Mouse (Mus musculus) right cerebral cortex, postnatal 14 days (tissue): ENCODE data around the gene Zfyve16.

ENCODE experiments used
- DNase-seq: peaks from one replicate; pipeline ENCODE4 v3.0.0; 2022

The Zfyve16 gene

DNA sequence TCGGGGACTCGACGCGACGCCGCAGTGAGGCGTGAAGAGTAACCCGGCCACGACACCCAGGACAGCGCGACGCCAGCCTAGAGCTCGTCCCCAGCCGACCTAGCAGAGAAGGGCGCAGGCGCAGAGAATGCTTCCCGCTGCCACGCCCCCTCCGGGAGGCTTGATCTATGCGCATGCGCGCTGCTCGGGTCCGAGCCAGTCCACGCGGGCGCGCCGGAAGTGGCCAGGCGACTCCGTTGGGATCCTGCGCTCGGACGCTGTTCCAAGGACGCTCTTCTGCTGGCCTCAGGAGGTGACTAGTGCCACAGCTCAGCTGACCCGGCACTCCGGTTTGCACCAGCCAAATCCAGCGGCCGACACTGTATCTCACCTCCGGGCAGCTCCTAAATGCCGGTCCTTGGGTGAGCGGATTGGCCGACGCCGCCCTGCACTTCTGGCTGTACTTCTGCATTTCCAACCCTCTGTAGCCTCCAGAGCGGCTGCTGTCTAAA, at the start of gene Zfyve16:
TSS of gene Zfyve16 (minus strand) at position 148 of the 491 bp plus-strand sequence.
- peak; percentile 98 for DNase-seq

DNA sequence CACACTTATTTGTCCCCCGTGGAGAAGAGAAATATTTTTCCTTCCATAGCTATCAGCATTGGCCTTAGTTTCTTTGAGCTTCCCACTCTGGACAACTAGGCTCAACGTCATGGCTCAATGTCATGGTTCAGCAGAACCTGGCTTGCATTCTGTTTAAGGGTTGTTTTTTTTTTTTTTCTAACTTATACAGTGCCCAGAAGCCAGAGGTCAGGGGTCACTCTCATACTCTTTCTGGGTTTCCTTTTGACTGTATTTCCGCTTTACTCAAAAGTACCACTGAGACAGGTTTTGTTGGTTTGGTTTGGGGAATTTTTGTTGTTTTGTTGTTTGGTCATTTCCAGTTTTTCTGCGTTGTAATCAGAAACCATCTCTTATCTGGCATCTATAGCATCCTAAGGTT, 47.5 kb upstream of the Zfyve16 start:
- DNase-seq = no peak

GRCm38 (mm10) chr13:92576688-92577087, 46.0 kb upstream of the Zfyve16 start:
- DNase-seq = no peak

DNA sequence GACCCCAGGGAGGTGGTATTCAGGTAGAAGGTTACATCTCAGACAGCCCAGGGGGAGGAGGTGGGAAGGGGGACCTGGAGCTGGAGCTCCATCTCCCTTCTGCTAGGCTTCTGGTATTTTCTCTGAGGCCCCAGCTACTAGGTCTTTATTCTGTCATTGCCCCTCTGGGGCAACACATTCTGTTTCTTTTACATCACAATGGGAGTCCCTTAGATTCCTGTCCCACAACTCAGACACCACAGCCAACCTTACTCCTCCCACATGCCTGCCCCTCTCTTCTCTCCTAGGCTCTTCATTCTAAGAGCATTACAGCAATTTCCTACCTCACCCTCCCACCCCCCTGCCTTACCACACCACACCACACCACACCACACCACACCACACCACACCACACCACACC, 45.4 kb upstream of the Zfyve16 start, which contains the start of gene Spz1:
TSS of gene Spz1 (minus strand) at position 101 of the 400 bp plus-strand sequence.
- no peak for DNase-seq

GRCm38 (mm10) chr13:92559429-92559828, 28.8 kb upstream of the Zfyve16 start:
- no peak for DNase-seq

DNA sequence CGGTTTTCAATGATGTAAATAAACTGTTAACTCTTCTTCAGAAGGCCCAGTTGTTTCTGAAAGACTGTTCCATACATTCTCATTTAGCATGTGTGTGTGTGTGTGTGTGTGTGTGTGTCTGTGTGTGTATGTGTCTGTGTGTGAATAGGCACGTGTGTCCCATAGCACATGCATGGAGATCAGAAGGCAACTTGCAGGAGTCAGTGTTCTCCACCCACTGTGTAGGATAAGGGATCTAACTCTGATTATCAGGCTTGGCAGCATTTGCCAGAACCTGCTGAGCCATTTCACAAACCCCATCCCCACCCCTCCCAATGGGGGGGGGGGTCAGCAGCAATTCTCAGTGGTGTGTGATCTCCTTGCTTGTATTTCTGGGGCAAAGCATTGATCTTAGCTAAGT, 26.6 kb upstream of the Zfyve16 start:
- DNase-seq = no peak

GRCm38 (mm10) chr13:92556458-92557126, 25.9 kb upstream of the Zfyve16 start:
- DNase-seq = no peak

DNA sequence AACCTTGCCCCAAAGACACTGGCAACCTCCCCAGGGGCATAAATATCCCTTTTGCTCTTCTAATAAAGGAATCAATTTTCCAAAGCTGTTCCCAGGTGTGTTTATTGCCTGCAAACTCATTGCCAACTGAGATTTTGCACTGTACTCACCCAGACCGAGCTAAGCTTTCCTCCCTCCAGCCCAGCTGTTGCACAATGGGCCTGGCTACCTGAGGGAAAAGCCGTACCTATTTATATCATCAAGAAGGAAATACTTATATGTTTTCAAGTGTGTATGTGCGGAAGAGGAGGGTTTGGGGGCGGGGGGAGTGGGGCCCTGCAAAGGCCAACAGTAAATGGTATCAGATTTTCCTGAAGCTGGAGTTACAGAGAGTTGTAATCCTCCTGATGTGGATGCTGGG, 16.4 kb upstream of the Zfyve16 start:
- DNase-seq = no peak

- no peak for DNase-seq
Observed at GRCm38 (mm10) chr13:92540997-92541396, 10.3 kb upstream of the Zfyve16 start.

- DNase-seq = no peak
Observed at GRCm38 (mm10) chr13:92539126-92539525, 8.5 kb upstream of the Zfyve16 start.

GRCm38 (mm10) chr13:92533801-92534200, 3.1 kb upstream of the Zfyve16 start:
- DNase-seq = no peak

- DNase-seq = no peak
Observed at GRCm38 (mm10) chr13:92532216-92532615, 1.5 kb upstream of the Zfyve16 start.

DNA sequence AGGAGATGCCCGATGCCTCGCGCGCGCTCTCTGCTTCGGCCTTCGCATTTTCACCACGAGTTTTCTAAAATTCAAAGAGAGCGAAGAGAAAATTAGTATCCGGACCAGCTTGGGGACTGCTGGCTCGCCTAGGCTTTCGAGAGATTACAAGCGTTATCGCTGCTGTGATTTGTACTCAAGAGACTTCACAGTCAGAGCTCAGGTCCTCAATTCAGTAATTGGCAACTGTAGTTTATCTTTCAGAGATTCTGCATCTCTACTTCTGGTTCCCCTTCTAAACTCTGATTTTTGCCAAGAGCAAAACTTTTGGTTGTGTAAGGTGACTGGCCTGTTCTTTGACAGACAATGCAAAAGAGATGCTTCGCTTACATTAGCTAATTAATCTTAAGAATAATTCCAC, 569 bp upstream of the Zfyve16 start:
- no peak for DNase-seq

- no peak for DNase-seq
Observed at GRCm38 (mm10) chr13:92529828-92530720, 594 bp downstream of the Zfyve16 start.

GRCm38 (mm10) chr13:92523178-92523813, 7.4 kb downstream of the Zfyve16 start:
- no peak for DNase-seq

DNA sequence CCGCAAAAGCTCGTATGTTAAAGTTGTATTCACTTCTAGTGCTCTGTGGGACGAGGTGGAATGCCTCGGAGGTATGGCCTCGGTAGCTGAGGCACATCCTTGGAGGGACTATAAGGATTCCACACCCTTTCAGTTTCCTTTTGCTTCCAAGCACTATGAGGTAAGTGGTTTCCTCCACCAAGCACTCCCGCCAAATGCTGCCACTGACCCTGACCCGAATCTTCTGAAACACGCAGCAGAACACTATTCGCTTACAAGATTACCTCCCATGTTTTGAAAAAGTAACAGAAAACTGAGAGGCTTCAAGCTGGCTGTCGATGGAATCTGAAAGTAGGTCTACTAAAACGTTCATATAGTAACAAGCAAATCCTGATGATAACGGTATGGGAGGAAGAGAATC, 25.8 kb downstream of the Zfyve16 start:
- no peak for DNase-seq

DNA sequence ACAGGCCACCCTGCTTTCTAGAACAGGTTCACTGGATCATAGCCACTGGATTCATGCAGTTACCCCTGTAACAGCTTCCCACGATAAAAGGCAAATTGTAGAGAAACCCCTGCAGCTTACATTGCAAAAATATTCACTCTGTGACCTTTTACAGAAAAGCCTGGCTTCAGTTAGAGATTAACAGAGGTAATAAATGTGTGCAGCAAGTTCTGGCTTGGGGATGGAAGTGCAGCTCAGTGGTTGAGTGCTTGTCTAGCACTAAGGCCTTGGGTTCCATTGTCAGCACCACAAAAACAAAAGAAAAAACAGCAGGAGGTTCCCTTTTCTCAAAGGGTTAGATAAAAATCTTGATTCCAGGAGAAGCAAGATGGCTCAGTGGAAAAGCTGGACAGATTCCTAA, 38.7 kb downstream of the Zfyve16 start:
- no peak for DNase-seq

- DNase-seq = no peak
Observed at GRCm38 (mm10) chr13:92490817-92491216, 39.9 kb downstream of the Zfyve16 start.

DNA sequence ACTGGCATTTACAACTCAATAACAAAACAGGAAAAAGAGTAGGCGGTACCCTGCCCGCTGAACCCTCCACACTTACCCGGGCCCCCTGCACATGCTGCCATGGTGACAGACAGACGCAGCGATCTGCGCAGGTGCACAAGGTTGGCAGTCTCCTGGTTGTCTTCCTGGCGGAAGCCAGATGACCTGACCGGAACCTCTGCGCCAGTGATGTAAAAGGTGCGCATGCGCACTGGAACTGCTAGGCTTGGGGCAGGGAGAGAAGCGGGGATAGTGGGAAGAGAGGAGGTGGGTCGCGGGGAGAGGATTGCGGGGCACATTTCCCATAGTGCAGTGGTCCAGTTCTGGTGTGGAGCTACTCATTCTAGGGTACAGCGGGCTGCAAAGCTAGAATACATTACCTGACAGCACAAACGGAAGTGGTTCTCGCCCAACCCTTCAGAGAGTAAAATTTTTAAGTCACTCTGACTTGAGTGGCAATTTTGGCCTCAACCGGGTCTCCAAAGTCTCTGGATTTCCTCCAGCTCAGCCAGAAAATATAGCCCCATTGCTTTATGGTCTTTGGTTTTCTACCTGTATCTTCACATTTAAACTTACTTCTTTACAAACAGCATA, 46.7 kb downstream of the Zfyve16 start, which contains the start of gene Fam151b:
TSS of gene Fam151b (minus strand) at position 164 of the 612 bp plus-strand sequence.
- DNase-seq = peak; percentile 90

DNA sequence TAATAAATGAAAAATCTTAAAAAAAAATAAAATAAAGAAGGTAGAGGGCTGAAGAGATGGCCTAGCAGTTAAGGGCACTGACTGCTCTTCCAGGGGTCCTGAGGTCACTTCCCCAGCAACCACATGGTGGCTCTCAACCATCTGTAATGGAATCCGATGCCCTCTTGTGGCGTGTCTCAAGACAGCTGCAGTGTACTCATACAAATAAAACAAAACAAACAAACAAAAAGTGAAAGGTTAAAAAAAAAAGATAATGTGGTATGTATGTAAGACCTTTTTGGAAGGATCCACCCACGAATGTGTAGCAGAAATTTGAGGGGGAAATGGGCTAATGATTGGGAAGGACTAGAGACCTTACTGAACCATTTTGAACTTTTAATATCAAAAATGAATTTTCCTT, 47.3 kb downstream of the Zfyve16 start:
- peak; percentile 43 for DNase-seq

DNA sequence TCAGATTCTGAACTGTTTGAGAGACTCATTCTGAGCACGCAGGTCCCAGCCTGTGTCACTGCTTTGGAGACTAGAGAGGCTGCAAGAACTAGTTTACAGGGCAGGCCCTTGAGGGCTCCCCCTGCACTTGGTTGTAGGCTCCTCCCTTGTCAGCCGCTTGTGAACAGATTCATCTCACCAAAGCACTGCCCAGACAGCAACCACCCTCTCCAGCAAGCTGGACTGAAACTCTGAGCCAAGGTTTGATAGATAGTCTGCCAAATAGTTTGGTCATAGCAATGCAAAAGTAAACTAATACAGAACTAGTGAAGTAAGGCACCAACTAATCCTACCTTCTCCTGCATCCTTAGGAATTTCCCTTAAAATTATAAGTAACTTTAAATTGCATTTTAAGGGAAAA, 60.5 kb downstream of the Zfyve16 start:
- DNase-seq = no peak

GRCm38 (mm10) chr13:92469381-92469780, 61.3 kb downstream of the Zfyve16 start:
- DNase-seq = no peak

GRCm38 (mm10) chr13:92467891-92468290, 62.8 kb downstream of the Zfyve16 start:
- DNase-seq = no peak
